Mouse (Mus musculus): ENCODE measurements around the gene Cep112.

- TF ChIP-seq EP300 (IDR thresholded peaks at IDR 0.05; ENCODE audit: insufficient read depth, low read depth, low read length) (no peak), CTCF (IDR thresholded peaks at IDR 0.05; ENCODE audit: low read depth, low read length) (no peak), POLR2A (IDR thresholded peaks at IDR 0.05; ENCODE audit: insufficient read depth, low read length) (no peak)
Measured at GRCm38 (mm10) chr11:108799695-108800094, 374.7 kb downstream of the Cep112 start.

All from ES-Bruce4 (cell line).